Mouse (Mus musculus) liver, postnatal 0 days (tissue): ENCODE measurements around the gene Arl13a.

Experiments
- CTCF ChIP-seq: sonication (generic); IDR thresholded peaks from 2 replicates; pipeline ENCODE4 v1.5.1; 2016; ENCODE audit warnings: antibody characterized with exemption, low read depth
- EP300 ChIP-seq: IDR thresholded peaks from 2 replicates; pipeline ENCODE4 v1.6.1; 2016; ENCODE audit warnings: antibody characterized with exemption, low read depth, mild to moderate bottlenecking

GRCm38 (mm10) chrX:134208491-134208890 lies 21.2 kb downstream of the Arl13a start:
- TF ChIP-seq CTCF: no peak
- no peak for TF ChIP-seq EP300
